Mouse (Mus musculus) CH12.LX (cell line): Measurements from ENCODE around the gene St8sia1. TPM values are rescaled to one million over a fixed set of nuclear protein-coding genes. Genes with fewer than 3 reads are reported as not detected.
A peak's percentile ranks its signal among the peaks of the same experiment; 100 is the strongest.

Experiments used
- DNase-seq: peaks from one replicate; pipeline ENCODE4 v3.0.0-alpha.2; 2013; ENCODE audit errors: extremely low read depth
- H3K27ac ChIP-seq: 2 replicates; pipeline ENCODE4 v1.5.1; 2012; ENCODE audit warnings: low read depth, mild to moderate bottlenecking, control low read depth, moderate library complexity; ENCODE audit not compliant: insufficient read depth
- H3K27me3 ChIP-seq: replicated peaks from 2 replicates; pipeline ENCODE3; 2012; ENCODE audit warnings: inconsistent platforms
- H3K36me3 ChIP-seq, 2 experiments: replicated peaks in 1 of 2; 2 replicates each; pipeline versions ENCODE3 to v1.6.1; 2012; ENCODE audit warnings: inconsistent platforms in 1 of 2, low read length in 1 of 2, mild to moderate bottlenecking in 1 of 2, mixed read lengths in 1 of 2, moderate library complexity in 1 of 2; ENCODE audit not compliant: control insufficient read depth in 1 of 2, insufficient read depth in 1 of 2
- H3K4me1 ChIP-seq, 2 experiments: 2 replicates each; pipeline ENCODE4 v1.6.1; 2012; ENCODE audit warnings: inconsistent platforms in 1 of 2, moderate library complexity in 1 of 2; ENCODE audit not compliant: insufficient read depth in 2 of 2, control insufficient read depth in 1 of 2
- H3K4me2 ChIP-seq: 2 replicates; pipeline ENCODE4 v1.6.1; 2012; ENCODE audit warnings: low read depth, mild to moderate bottlenecking, control low read depth; ENCODE audit not compliant: poor library complexity, insufficient read depth, severe bottlenecking
- H3K4me3 ChIP-seq, 3 experiments: fragments of 150-350 bp in 1 of 3; sonication (generic) in 1 of 3; replicated peaks in 1 of 3; 2 replicates each; pipeline versions ENCODE3 to v1.5.1; 2011 to 2012; ENCODE audit warnings: low read depth in 2 of 3, low read length in 2 of 3, mild to moderate bottlenecking in 2 of 3, moderate library complexity in 2 of 3, control low read depth in 1 of 3, improper control_type of control experiment in 1 of 3, inconsistent platforms in 1 of 3, mixed read lengths in 1 of 3; ENCODE audit not compliant: poor library complexity in 1 of 3
- H3K79me2 ChIP-seq: replicated peaks from 2 replicates; pipeline ENCODE4 v1.6.1; 2012; ENCODE audit warnings: mild to moderate bottlenecking, moderate library complexity; ENCODE audit not compliant: control insufficient read depth, poor library complexity, insufficient read depth, severe bottlenecking; ENCODE audit errors: extremely low read depth
- H3K9ac ChIP-seq: 2 replicates; pipeline ENCODE4 v1.6.1; 2012; ENCODE audit warnings: low read depth, mild to moderate bottlenecking, control low read depth, moderate library complexity; ENCODE audit not compliant: insufficient read depth
- H3K9me3 ChIP-seq: replicated peaks from 2 replicates; pipeline ENCODE3; 2012; ENCODE audit warnings: low read length, inconsistent platforms, mixed read lengths
- CHD2 ChIP-seq: IDR thresholded peaks from 2 replicates; pipeline ENCODE4 v1.6.1; 2011; ENCODE audit warnings: low read length, improper control_type of control experiment
- CTCF ChIP-seq, 2 experiments: IDR thresholded peaks in 1 of 2; conservative IDR thresholded peaks in 1 of 2; 2 replicates each; pipeline ENCODE4 v1.5.1; 2011 to 2012; ENCODE audit warnings: low read depth in 2 of 2, low read length in 2 of 2, improper control_type of control experiment in 1 of 2, inconsistent platforms in 1 of 2, mild to moderate bottlenecking in 1 of 2, moderate library complexity in 1 of 2
- ETS1 ChIP-seq: conservative IDR thresholded peaks from 2 replicates; pipeline ENCODE4 v1.6.1; 2012; ENCODE audit warnings: low read depth, mild to moderate bottlenecking, inconsistent platforms, low read length, improper control_type of control experiment, moderate library complexity
- GABPA ChIP-seq: IDR thresholded peaks from 2 replicates; pipeline ENCODE4 v1.6.1; 2012; ENCODE audit warnings: low read depth, low read length, improper control_type of control experiment, inconsistent platforms; ENCODE audit not compliant: insufficient replicate concordance
- MAFK ChIP-seq: IDR thresholded peaks from 2 replicates; pipeline ENCODE4 v1.6.1; 2011; ENCODE audit warnings: low read length, improper control_type of control experiment; ENCODE audit not compliant: insufficient replicate concordance
- MXI1 ChIP-seq: IDR thresholded peaks from 2 replicates; pipeline ENCODE4 v1.6.1; 2011; ENCODE audit warnings: mild to moderate bottlenecking, low read depth, low read length, improper control_type of control experiment
- MYC ChIP-seq: IDR thresholded peaks from 2 replicates; pipeline ENCODE4 v1.6.1; 2011; ENCODE audit warnings: low read depth, mild to moderate bottlenecking, improper control_type of control experiment, low read length
- POLR2A ChIP-seq: IDR thresholded peaks from 2 replicates; pipeline ENCODE4 v1.6.1; 2011; ENCODE audit warnings: low read depth, mild to moderate bottlenecking, improper control_type of control experiment, low read length
- RAD21 ChIP-seq: IDR thresholded peaks from 2 replicates; pipeline ENCODE4 v1.6.1; 2011; ENCODE audit warnings: low read depth, mild to moderate bottlenecking, low read length, improper control_type of control experiment, moderate library complexity
- RCOR1 ChIP-seq: conservative IDR thresholded peaks from 2 replicates; pipeline ENCODE4 v1.6.1; 2012; ENCODE audit warnings: low read depth, mild to moderate bottlenecking, inconsistent platforms, low read length, improper control_type of control experiment
- SMC3 ChIP-seq: IDR thresholded peaks from 2 replicates; pipeline ENCODE4 v1.6.1; 2011; ENCODE audit warnings: low read depth, low read length, improper control_type of control experiment
- TCF12 ChIP-seq: IDR thresholded peaks from 2 replicates; pipeline ENCODE4 v1.6.1; 2014; ENCODE audit warnings: low read depth, mild to moderate bottlenecking, inconsistent platforms, low read length, improper control_type of control experiment
- UBTF ChIP-seq: IDR thresholded peaks from 2 replicates; pipeline ENCODE4 v1.6.1; 2012; ENCODE audit warnings: low read depth, mild to moderate bottlenecking, inconsistent platforms, low read length, improper control_type of control experiment, moderate library complexity
- USF1 ChIP-seq: IDR thresholded peaks from 2 replicates; pipeline ENCODE4 v1.6.1; 2014; ENCODE audit warnings: low read depth, mild to moderate bottlenecking, inconsistent platforms, low read length, improper control_type of control experiment
- ZC3H11A ChIP-seq: IDR thresholded peaks from 2 replicates; pipeline ENCODE4 v1.6.1; 2012; ENCODE audit warnings: low read depth, mild to moderate bottlenecking, inconsistent platforms, low read length, improper control_type of control experiment
- ZKSCAN1 ChIP-seq: IDR thresholded peaks from 2 replicates; pipeline ENCODE4 v1.6.1; 2012; ENCODE audit warnings: low read depth, inconsistent platforms, low read length, improper control_type of control experiment, borderline replicate concordance
- ZNF384 ChIP-seq: IDR thresholded peaks from 2 replicates; pipeline ENCODE4 v1.6.1; 2012; ENCODE audit warnings: low read depth, low read length, improper control_type of control experiment, inconsistent platforms
- dilution Hi-C: fragments of 300-500 bp; cut with MboI; formaldehyde crosslinking; loops from 2 replicates; pipeline ENCODE4 v1.14.3; 2020; ENCODE audit warnings: low sequenced_read_pairs; ENCODE audit not compliant: extremely low pct_unique_long_range_greater_than_20kb, extremely low pct_ligation_motif_present
- in situ Hi-C: fragments of 300-500 bp; cut with MboI; formaldehyde crosslinking; loops from 3 replicates; pipeline ENCODE4 v1.14.3; 2019; ENCODE audit warnings: low sequenced_read_pairs, low pct_ligation_motif_present, low pct_unique_long_range_greater_than_20kb, mixed read lengths
- polyA plus RNA-seq: library from polyadenylated mRNA; unstranded; fragments of >175 nt; gene quantifications from 2 replicates; pipeline ENCODE4 v1.2.1, GENCODE M21; 2012; ENCODE audit warnings: low read depth; ENCODE audit not compliant: insufficient read length
- total RNA-seq, 2 experiments: library from RNA; depleted of rRNA; stranded (reverse); fragments of 300-350 nt in 1 of 2; fragments of >200 nt in 1 of 2; gene quantifications; 2 replicates each; pipeline ENCODE4 v1.2.3; 2012 to 2014

St8sia1 gene
- total and polyA plus RNA-seq, 3 experiments, result 0.13 to 0.51 (median 0.20) TPM

- Histone ChIP-seq H3K79me2 (no peaks in the 10 kb centered on the region), H3K9me3 (no peaks in the 10 kb centered on the region), H3K27me3 (no peaks in the 10 kb centered on the region), H3K9ac (no peak overlapping the region)
- in situ Hi-C loops, result no loop called here
- no peak for DNase-seq
- TF ChIP-seq USF1 (no peak), ZC3H11A (no peak), MYC (no peak), RAD21 (no peak), MXI1 (no peak), ZKSCAN1 (no peak), MAFK (no peak), POLR2A (no peak), SMC3 (no peak), TCF12 (no peak), ZNF384 (no peak), RCOR1 (no peak), GABPA (no peak), CHD2 (no peak), ETS1 (no peak), CTCF (conservative IDR thresholded peaks at IDR 0.05 in 1 of 2, IDR thresholded peaks at IDR 0.05 in 1 of 2; ENCODE audit: low read depth in 2 of 2, low read length in 2 of 2) (no peak)
- TF ChIP-seq, all 38 proteins: peak for 0
- dilution Hi-C loops, result no loop called here
- no peak overlapping the region for H3K27ac ChIP-seq
- no peak overlapping the region for H3K4me3 ChIP-seq
- H3K36me3 ChIP-seq, result peaks cover 30 to 52% of the 10 kb centered on the region in 2 experiments
- H3K4me2 ChIP-seq, result no peak overlapping the region
- peaks cover 3 to 12% of the 10 kb centered on the region in 2 experiments; a peak in 2 of 4 replicates for H3K4me1 ChIP-seq
Observed at GRCm38 (mm10) chr6:142776935-142777334, 187.3 kb downstream of the St8sia1 start.

- H3K36me3 ChIP-seq, result peaks cover 49 to 82% of the 10 kb centered on the region in 2 experiments
- no peaks in the 10 kb centered on the region for H3K9me3 ChIP-seq
- H3K9ac ChIP-seq, result no peak overlapping the region
- H3K27ac ChIP-seq, result no peak overlapping the region
- no peak for TF ChIP-seq UBTF
- 0 out of 4 replicates have a peak, but pooled peaks have one; percentile 15 to 28 for TF ChIP-seq CTCF (conservative IDR thresholded peaks at IDR 0.05 in 1 of 2, IDR thresholded peaks at IDR 0.05 in 1 of 2; ENCODE audit: low read depth in 2 of 2, low read length in 2 of 2)
- TF ChIP-seq, all 38 proteins: peak for 1
- in situ Hi-C loops, result no loop called here
- H3K4me2 ChIP-seq, result no peak overlapping the region
- no peak for DNase-seq
- dilution Hi-C loops, result no loop called here
- no peaks in the 10 kb centered on the region for H3K79me2 ChIP-seq
- H3K4me3 ChIP-seq, result no peak overlapping the region
- H3K4me1 ChIP-seq, result no peaks in the 10 kb centered on the region
- H3K27me3 ChIP-seq, result no peaks in the 10 kb centered on the region
Observed at GRCm38 (mm10) chr6:142773566-142773965, 190.7 kb downstream of the St8sia1 start.
